Mouse (Mus musculus) kidney, embryonic 14.5 days (tissue): ENCODE results near the gene Magi3. TPM values are rescaled to one million over a fixed set of nuclear protein-coding genes. Genes with fewer than 3 reads are reported as not detected.

Source experiments
- ATAC-seq: fragments of 200-750 bp; cut with Nextera tagmentation; 2 replicates; pipeline ENCODE4 v1.8.0; 2017; ENCODE audit warnings: moderate number of reproducible peaks, mild to moderate bottlenecking, moderate TSS enrichment, moderate library complexity; ENCODE audit not compliant: low FRiP score, low TSS enrichment
- H3K27ac ChIP-seq: fragments of 300-500 bp; sonication (generic); 2 replicates; pipeline ENCODE4 v1.5.1; 2014; ENCODE audit warnings: low read depth, mild to moderate bottlenecking, low read length, moderate library complexity, mixed read lengths
- H3K27me3 ChIP-seq: fragments of 300-500 bp; sonication (generic); 2 replicates; pipeline ENCODE4 v1.6.1; 2014; ENCODE audit warnings: mild to moderate bottlenecking, low read length; ENCODE audit not compliant: control insufficient read depth, insufficient read depth
- H3K36me3 ChIP-seq: fragments of 300-500 bp; sonication (generic); 2 replicates; pipeline ENCODE4 v1.6.1; 2014; ENCODE audit warnings: low read length, mixed read lengths; ENCODE audit not compliant: control insufficient read depth, insufficient read depth
- H3K4me1 ChIP-seq: fragments of 300-500 bp; sonication (generic); 2 replicates; pipeline ENCODE4 v1.6.1; 2014; ENCODE audit warnings: low read length, mixed read lengths; ENCODE audit not compliant: control insufficient read depth, insufficient read depth
- H3K4me2 ChIP-seq: fragments of 300-500 bp; sonication (generic); replicated peaks from 2 replicates; pipeline ENCODE4 v1.6.1; 2014; ENCODE audit warnings: low read depth, mild to moderate bottlenecking, low read length
- H3K4me3 ChIP-seq: fragments of 300-500 bp; sonication (generic); 2 replicates; pipeline ENCODE4 v1.5.1; 2014; ENCODE audit warnings: mild to moderate bottlenecking, low read length
- H3K9ac ChIP-seq: fragments of 300-500 bp; sonication (generic); 2 replicates; pipeline ENCODE4 v1.6.1; 2014; ENCODE audit warnings: low read depth, mild to moderate bottlenecking, low read length, moderate library complexity
- H3K9me3 ChIP-seq: fragments of 300-500 bp; sonication (generic); 2 replicates; pipeline ENCODE4 v1.6.1; 2016; ENCODE audit warnings: low read length; ENCODE audit not compliant: control insufficient read depth
- WGBS: fragments of 180-500 bp; shearing (Covaris S2); extraction: QIAGEN DNeasy Blood & Tissue Kit; methylation state at CpG from one replicate; pipeline ENCODE4 v1.1.7; 2014; 5-methylcytosine and 5-hydroxymethylcytosine counted together
- polyA plus RNA-seq: library from polyadenylated mRNA; unstranded; fragments of >200 nt; fragmentation: Nextera tagmentation; extraction: Ambion mirVana; gene quantifications from 2 replicates; pipeline ENCODE4 v1.2.1, GENCODE M21; 2014

The Magi3 gene
- polyA plus RNA-seq, 1 experiment from 2014 or later, result 9.5 TPM

- Histone ChIP-seq H3K4me2 (no peak overlapping the region), H3K4me3 (no peak overlapping the region), H3K9me3 (no peaks in the 10 kb centered on the region), H3K9ac (no peak overlapping the region), H3K27me3 (no peaks in the 10 kb centered on the region), H3K4me1 (no peaks in the 10 kb centered on the region), H3K36me3 (peaks cover 35% of the 10 kb centered on the region; the same call in 1 of the 2 replicates), H3K27ac (no peak overlapping the region)
- ATAC-seq, result no peak
- WGBS, result 92% methylated on average over 4 of the region's 4 CpGs
Measured at GRCm38 (mm10) chr3:103998724-103999123, 221.4 kb downstream of the Magi3 start.

DNA sequence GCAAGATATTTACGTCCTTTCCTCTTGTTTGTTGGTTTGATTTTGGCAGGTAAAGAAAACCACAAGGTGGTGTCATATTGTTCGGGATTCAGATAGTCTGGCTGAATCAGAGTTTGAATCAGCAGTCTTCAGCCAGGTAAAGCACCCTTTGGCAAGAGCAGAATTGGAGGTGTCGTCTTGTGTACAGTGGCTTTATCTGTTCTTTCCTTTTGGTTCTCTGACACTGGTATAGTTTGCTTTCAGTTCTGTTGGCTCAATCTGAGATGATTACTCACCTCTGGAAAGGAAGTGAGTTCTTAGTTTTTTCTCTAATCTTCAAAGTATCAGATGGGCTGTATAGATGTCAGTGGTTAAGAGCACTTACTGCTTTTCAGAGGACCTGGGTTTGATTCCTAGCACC lies 228.9 kb downstream of the Magi3 start:
- H3K9me3 ChIP-seq, result no peaks in the 10 kb centered on the region
- no peak for ATAC-seq
- H3K27me3 ChIP-seq, result no peaks in the 10 kb centered on the region
- H3K9ac ChIP-seq, result no peak overlapping the region
- H3K4me1 ChIP-seq, result no peaks in the 10 kb centered on the region
- no peak overlapping the region for H3K4me2 ChIP-seq
- no peak overlapping the region for H3K4me3 ChIP-seq
- WGBS, result 93% methylated on average over 3 of the region's 3 CpGs
- peaks cover 49% of the 10 kb centered on the region for H3K36me3 ChIP-seq
- no peak overlapping the region for H3K27ac ChIP-seq

DNA sequence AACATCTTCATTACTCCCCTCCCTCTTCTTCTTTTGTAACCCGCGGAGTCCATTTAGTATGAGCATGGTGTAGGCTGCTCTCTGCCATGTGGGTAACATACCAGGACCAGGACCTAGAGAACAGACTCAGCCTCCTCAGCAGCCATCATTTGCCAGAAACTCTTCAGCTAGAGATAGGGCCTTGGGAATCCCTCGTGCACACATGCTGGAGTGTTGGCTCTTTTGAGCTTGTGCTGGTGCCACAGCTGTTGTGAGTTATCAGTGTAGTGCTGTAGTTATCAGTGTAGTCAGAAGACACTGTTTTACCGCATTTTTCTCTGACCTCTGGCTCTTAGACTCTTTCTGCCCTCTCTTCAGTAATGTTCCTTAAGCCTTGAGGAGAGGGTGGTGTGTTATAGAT lies 230.8 kb downstream of the Magi3 start:
- Histone ChIP-seq H3K36me3 (peaks cover 54% of the 10 kb centered on the region), H3K27me3 (no peaks in the 10 kb centered on the region), H3K9me3 (no peaks in the 10 kb centered on the region), H3K4me3 (no peak overlapping the region), H3K27ac (no peak overlapping the region), H3K4me2 (no peak overlapping the region), H3K4me1 (no peaks in the 10 kb centered on the region), H3K9ac (no peak overlapping the region)
- WGBS, result 91% methylated on average over 4 of the region's 4 CpGs
- ATAC-seq, result no peak

DNA sequence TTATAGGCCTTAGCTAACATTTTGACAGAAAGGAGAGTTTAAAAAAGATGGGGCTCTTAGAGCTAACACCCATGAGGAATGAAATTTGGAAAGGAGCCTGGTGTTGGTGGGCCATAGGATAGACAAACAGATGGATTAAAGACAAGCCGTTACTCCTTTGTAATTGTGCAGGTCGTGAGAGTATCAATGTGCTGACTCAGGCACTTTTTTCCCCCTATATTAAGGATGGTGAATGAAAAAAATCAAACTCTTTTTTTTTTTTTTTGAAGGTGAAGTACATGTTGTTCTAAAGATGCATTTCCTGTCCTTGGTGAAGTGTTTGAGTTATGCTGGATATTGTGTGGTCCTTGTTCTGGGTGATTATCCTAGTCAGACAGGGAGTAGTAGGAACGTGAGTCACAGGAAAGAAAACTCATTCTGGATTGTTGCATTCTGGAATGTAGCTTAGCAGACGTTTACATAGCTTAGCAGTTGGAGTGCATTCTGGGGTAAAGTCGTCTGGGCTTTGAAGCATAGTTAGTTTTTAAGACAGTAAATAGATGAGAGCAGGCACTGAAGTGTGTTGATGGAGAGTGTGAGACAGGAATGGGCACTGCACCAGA lies 232.2 kb downstream of the Magi3 start:
- H3K4me2 ChIP-seq, result no peak overlapping the region
- H3K27ac ChIP-seq, result no peak overlapping the region
- H3K27me3 ChIP-seq, result no peaks in the 10 kb centered on the region
- H3K4me3 ChIP-seq, result no peak overlapping the region
- H3K36me3 ChIP-seq, result peaks cover 59% of the 10 kb centered on the region
- no peak for ATAC-seq
- no peaks in the 10 kb centered on the region for H3K9me3 ChIP-seq
- no peak overlapping the region for H3K9ac ChIP-seq
- WGBS, result 62% methylated on average over 5 of the region's 5 CpGs
- H3K4me1 ChIP-seq, result no peaks in the 10 kb centered on the region

DNA sequence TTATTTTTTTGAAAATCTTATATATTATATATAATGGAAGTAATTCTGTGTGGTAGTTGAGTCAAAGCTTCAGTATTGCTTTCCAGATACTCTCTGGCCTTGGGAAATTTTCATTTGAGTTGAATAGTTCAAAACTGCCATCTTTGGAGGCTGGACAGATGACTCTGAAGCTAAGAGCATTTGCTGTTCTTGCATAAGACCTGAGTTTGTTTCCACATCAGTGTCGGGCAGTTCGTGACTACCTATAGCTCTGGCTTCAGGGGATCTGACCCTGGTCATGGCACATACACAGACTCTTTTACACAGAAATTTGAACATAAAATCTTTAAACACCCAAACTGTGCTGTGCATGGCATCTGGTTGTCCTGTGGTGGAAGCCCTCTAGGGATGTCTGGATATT lies 235.0 kb downstream of the Magi3 start:
- no peaks in the 10 kb centered on the region for H3K27me3 ChIP-seq
- no peak overlapping the region for H3K27ac ChIP-seq
- peaks cover 43% of the 10 kb centered on the region for H3K36me3 ChIP-seq
- no peaks in the 10 kb centered on the region for H3K4me1 ChIP-seq
- 96% methylated on average over 2 of the region's 2 CpGs for WGBS
- no peak overlapping the region for H3K4me2 ChIP-seq
- H3K9me3 ChIP-seq, result no peaks in the 10 kb centered on the region
- no peak overlapping the region for H3K4me3 ChIP-seq
- no peak for ATAC-seq
- H3K9ac ChIP-seq, result no peak overlapping the region

DNA sequence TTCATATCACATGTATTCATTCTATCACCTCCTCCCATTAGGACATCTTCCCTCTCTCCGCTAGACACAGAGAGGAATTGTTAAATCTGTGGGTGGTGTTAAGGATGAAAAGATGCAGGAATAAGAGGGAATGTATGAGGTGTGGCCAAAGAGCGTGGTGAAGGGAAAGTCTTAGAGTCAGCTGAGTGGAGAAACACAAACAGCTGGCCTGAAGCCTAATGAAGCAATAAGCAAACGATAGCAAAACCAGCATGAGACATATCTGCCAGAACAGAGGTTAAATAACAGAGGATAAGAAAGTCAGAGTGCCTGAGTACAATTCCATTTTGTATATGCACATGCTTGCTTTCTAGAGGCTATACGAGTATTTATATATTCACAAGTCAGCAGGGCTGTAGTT lies 235.6 kb downstream of the Magi3 start:
- Histone ChIP-seq H3K4me3 (no peak overlapping the region), H3K36me3 (peaks cover 37% of the 10 kb centered on the region), H3K27me3 (no peaks in the 10 kb centered on the region), H3K4me2 (no peak overlapping the region), H3K27ac (no peak overlapping the region), H3K9ac (no peak overlapping the region), H3K9me3 (no peaks in the 10 kb centered on the region), H3K4me1 (no peaks in the 10 kb centered on the region)
- ATAC-seq, result no peak
- 90% methylated on average over 4 of the region's 4 CpGs for WGBS

GRCm38 (mm10) chr3:103971157-103971556 lies 249.0 kb downstream of the Magi3 start:
- 98% methylated on average over 2 of the region's 2 CpGs for WGBS
- no peaks in the 10 kb centered on the region for H3K9me3 ChIP-seq
- H3K27me3 ChIP-seq, result no peaks in the 10 kb centered on the region
- no peak for ATAC-seq
- H3K9ac ChIP-seq, result no peak overlapping the region
- H3K27ac ChIP-seq, result no peak overlapping the region
- H3K4me2 ChIP-seq, result no peak overlapping the region
- H3K4me3 ChIP-seq, result no peak overlapping the region
- H3K36me3 ChIP-seq, result peaks cover 15% of the 10 kb centered on the region
- 0 out of 2 replicates have a peak, but pooled peaks cover 5% of the 10 kb centered on the region for H3K4me1 ChIP-seq

DNA sequence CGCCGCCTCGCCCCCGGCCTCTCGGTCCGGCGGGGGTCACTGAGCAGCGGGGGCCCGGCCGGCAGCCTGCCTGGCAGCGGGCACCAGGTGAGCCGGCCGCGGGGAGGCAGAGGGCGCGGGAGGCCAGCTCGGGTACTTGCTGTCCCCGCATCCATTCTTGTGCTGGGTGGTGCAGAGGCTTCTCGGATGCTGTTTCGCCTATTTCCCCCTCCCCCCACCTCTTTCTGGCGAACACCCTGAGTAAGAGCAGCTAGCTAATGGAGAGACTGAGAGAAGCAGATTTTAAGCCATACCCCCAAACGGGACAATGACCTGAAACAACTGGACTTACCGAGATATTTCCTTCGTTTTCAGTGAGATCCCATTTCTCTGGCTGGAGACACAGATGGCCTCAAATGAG lies 251.5 kb downstream of the Magi3 start:
- peak; percentile 84 for ATAC-seq
- Histone ChIP-seq H3K4me3 (peak overlapping the region; percentile 71), H3K27ac (peak overlapping the region; percentile 87), H3K9me3 (no peaks in the 10 kb centered on the region), H3K4me2 (peak overlapping the region; percentile 49), H3K4me1 (0 out of 2 replicates have a peak, but pooled peaks cover 5% of the 10 kb centered on the region), H3K27me3 (no peaks in the 10 kb centered on the region), H3K36me3 (peaks cover 21% of the 10 kb centered on the region), H3K9ac (peak overlapping the region; percentile 74)
- WGBS, result under 1% methylated on average over 24 of the region's 24 CpGs

DNA sequence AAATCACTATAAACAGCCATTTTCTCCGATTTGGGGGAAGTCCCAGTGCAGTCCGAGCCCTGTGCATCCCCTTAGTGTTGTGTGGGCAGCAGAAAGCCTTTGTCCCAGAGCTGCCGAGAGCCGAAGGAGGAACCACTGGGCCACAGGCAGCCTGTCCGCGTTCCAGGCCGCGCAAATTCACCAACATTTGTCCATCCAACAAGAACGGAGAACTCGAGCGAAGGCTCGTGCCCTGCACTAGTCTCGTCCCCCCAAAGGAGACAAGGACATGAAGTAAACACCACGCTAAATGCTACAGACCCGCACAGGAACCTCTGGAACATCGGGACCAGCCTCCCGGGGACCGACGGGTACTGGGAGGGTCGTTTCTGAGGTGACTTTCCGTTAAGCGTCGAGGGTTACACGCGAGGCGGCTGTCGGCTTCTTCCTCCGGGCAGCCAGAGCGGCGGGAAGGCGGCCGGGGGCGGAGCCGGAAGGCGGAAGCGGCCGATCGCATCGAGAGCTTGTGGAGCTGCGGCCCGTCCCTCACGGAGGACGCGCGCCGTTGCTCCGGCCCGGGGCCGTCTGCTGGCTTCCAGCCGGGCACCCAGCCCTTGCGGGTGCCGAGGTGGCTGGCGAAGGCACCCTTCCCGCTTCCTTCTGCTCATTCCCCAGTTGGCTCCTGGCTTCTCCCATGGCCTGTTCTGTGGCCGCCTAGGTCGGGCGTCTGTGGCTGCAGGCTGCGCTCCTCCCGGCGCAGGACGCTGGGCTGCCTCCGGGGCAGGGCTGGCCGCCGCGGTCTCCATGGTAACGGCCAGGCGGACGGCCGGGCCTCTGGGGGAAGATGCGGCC lies 252.1 kb downstream of the Magi3 start, which contains the start of gene Phtf1:
Gene Phtf1 (plus strand): TSS at position 250 of the 831 bp plus-strand sequence.
- 0 out of 2 replicates have a peak, but pooled peaks cover 5% of the 10 kb centered on the region for H3K4me1 ChIP-seq
- H3K9ac ChIP-seq, result peak within 1 kb of the TSS; percentile 74
- peak within 1 kb of the TSS; percentile 87 for H3K27ac ChIP-seq
- H3K4me2 ChIP-seq, result peak within 1 kb of the TSS; percentile 49
- H3K9me3 ChIP-seq, result no peaks in the 10 kb centered on the region
- WGBS, result under 1% methylated on average over 68 of the region's 70 CpGs
- peak; percentile 98 for ATAC-seq
- peaks cover 20% of the 10 kb centered on the region for H3K36me3 ChIP-seq
- no peaks in the 10 kb centered on the region for H3K27me3 ChIP-seq
- peak within 1 kb of the TSS; percentile 71 for H3K4me3 ChIP-seq
